Mouse (Mus musculus): ENCODE results near the gene Spata5.
"Not testable (repeated sequence)": the region's sequence is repeated elsewhere in the genome, so short reads cannot be mapped to it uniquely, and the experiment has no call there.

Spata5 gene

GRCm38 (mm10) chr3:37515485-37515884, 95.8 kb downstream of the Spata5 start:
- DNase-seq: peak; percentile 7 to 68

- DNase-seq: no peak
These were observed 96.7 kb downstream of the Spata5 start for GRCm38 (mm10) chr3:37516379-37516778.

GRCm38 (mm10) chr3:37518611-37519010, 98.9 kb downstream of the Spata5 start:
- DNase-seq: no peak

- DNase-seq: no peak
These were observed 100.8 kb downstream of the Spata5 start for GRCm38 (mm10) chr3:37520334-37521023.

GRCm38 (mm10) chr3:37532079-37532478, 112.4 kb downstream of the Spata5 start:
- DNase-seq: no peak

- not testable (repeated sequence) for DNase-seq
These were observed 121.0 kb downstream of the Spata5 start for GRCm38 (mm10) chr3:37540701-37541100.

GRCm38 (mm10) chr3:37546351-37546750, 126.7 kb downstream of the Spata5 start:
- DNase-seq: no peak

GRCm38 (mm10) chr3:37550190-37550589, 130.5 kb downstream of the Spata5 start:
- DNase-seq: no peak

GRCm38 (mm10) chr3:37550594-37550993, 130.9 kb downstream of the Spata5 start:
- no peak for DNase-seq

GRCm38 (mm10) chr3:37551486-37551885, 131.8 kb downstream of the Spata5 start:
- no peak for DNase-seq

GRCm38 (mm10) chr3:37552244-37552643, 132.5 kb downstream of the Spata5 start:
- DNase-seq: no peak

GRCm38 (mm10) chr3:37553371-37554033, 133.8 kb downstream of the Spata5 start:
- no peak for DNase-seq

- DNase-seq: peak in 1 of 2 experiments; percentile 54
These were observed 136.9 kb downstream of the Spata5 start for GRCm38 (mm10) chr3:37556412-37557113.

GRCm38 (mm10) chr3:37557741-37558479, 138.2 kb downstream of the Spata5 start:
- no peak for DNase-seq

- DNase-seq: no peak
These were observed 139.6 kb downstream of the Spata5 start for GRCm38 (mm10) chr3:37559339-37559738.

- no peak for DNase-seq
These were observed 141.8 kb downstream of the Spata5 start for GRCm38 (mm10) chr3:37561466-37561865.

GRCm38 (mm10) chr3:37566097-37566496, 146.4 kb downstream of the Spata5 start:
- no peak for DNase-seq

- no peak for DNase-seq
These were observed 147.8 kb downstream of the Spata5 start for GRCm38 (mm10) chr3:37567505-37567904.

GRCm38 (mm10) chr3:37568780-37569179, 149.1 kb downstream of the Spata5 start:
- DNase-seq: no peak

GRCm38 (mm10) chr3:37569661-37570566, 150.2 kb downstream of the Spata5 start:
- DNase-seq: no peak

- DNase-seq: no peak
These were observed 151.9 kb downstream of the Spata5 start for GRCm38 (mm10) chr3:37571633-37572032.

- DNase-seq: no peak
These were observed 152.4 kb downstream of the Spata5 start for GRCm38 (mm10) chr3:37572066-37572465.

Measured in kidney, postnatal 36 days (tissue).